Mouse (Mus musculus): ENCODE data around the gene Kif27. TPM values are rescaled to one million over a fixed set of nuclear protein-coding genes. Genes with fewer than 3 reads are reported as not detected.
"Not testable (repeated sequence)": the region's sequence is repeated elsewhere in the genome, so short reads cannot be mapped to it uniquely, and the experiment has no call there.

The Kif27 gene
- total RNA-seq (2015) (0.20 TPM in 1 of 2 replicates, not detected in the other), total RNA-seq (2017) (not detected in 2 replicates)

GRCm38 (mm10) chr13:58358629-58359303 lies at the start of gene Kif27:
TSS of gene Kif27 (minus strand) at chr13:58359122.
- peak; percentile 99 for ATAC-seq (replicated peaks; ENCODE audit: poor library complexity)

- not testable (repeated sequence) for ATAC-seq (replicated peaks; ENCODE audit: poor library complexity)
Observed at GRCm38 (mm10) chr13:58403243-58403642, 44.3 kb upstream of the Kif27 start, which contains the start of gene Hnrnpk. TSS of gene Hnrnpk (minus strand) at chr13:58403343.

GRCm38 (mm10) chr13:58402744-58403110 lies 43.8 kb upstream of the Kif27 start:
- ATAC-seq (replicated peaks; ENCODE audit: poor library complexity): no peak

- peak; percentile 82 for ATAC-seq (replicated peaks; ENCODE audit: poor library complexity)
Observed at GRCm38 (mm10) chr13:58402003-58402743, 43.3 kb upstream of the Kif27 start, which contains the start of gene Rmi1. TSS of gene Rmi1 (plus strand) at chr13:58402248.

- peak; percentile 33 for ATAC-seq (replicated peaks; ENCODE audit: poor library complexity)
Observed at GRCm38 (mm10) chr13:58401135-58402002, 42.4 kb upstream of the Kif27 start.

- ATAC-seq (replicated peaks; ENCODE audit: poor library complexity): no peak
Observed at GRCm38 (mm10) chr13:58400576-58400975, 41.7 kb upstream of the Kif27 start.

GRCm38 (mm10) chr13:58397651-58398050 lies 38.7 kb upstream of the Kif27 start:
- no peak for ATAC-seq (replicated peaks; ENCODE audit: poor library complexity)

- ATAC-seq (replicated peaks; ENCODE audit: poor library complexity): not testable (repeated sequence)
Observed at GRCm38 (mm10) chr13:58394392-58394791, 35.5 kb upstream of the Kif27 start.

GRCm38 (mm10) chr13:58389324-58389951 lies 30.5 kb upstream of the Kif27 start:
- no peak; the same call in 1 of the 2 replicates for ATAC-seq (replicated peaks; ENCODE audit: poor library complexity)

GRCm38 (mm10) chr13:58388379-58388778 lies 29.5 kb upstream of the Kif27 start:
- no peak for ATAC-seq (replicated peaks; ENCODE audit: poor library complexity)

- ATAC-seq (replicated peaks; ENCODE audit: poor library complexity): peak; percentile 78
Observed at GRCm38 (mm10) chr13:58387948-58388347, 29.0 kb upstream of the Kif27 start.

- no peak for ATAC-seq (replicated peaks; ENCODE audit: poor library complexity)
Observed at GRCm38 (mm10) chr13:58385547-58385920, 26.6 kb upstream of the Kif27 start.

- peak; percentile 60 for ATAC-seq (replicated peaks; ENCODE audit: poor library complexity)
Observed at GRCm38 (mm10) chr13:58384779-58385546, 26.0 kb upstream of the Kif27 start, which contains the start of gene 2210016F16Rik. TSS of gene 2210016F16Rik (minus strand) at chr13:58385225.

GRCm38 (mm10) chr13:58384371-58384770 lies 25.4 kb upstream of the Kif27 start:
- no peak for ATAC-seq (replicated peaks; ENCODE audit: poor library complexity)

- ATAC-seq (replicated peaks; ENCODE audit: poor library complexity): no peak
Observed at GRCm38 (mm10) chr13:58373153-58373470, 14.2 kb upstream of the Kif27 start.

GRCm38 (mm10) chr13:58372278-58373152 lies 13.6 kb upstream of the Kif27 start:
- no peak for ATAC-seq (replicated peaks; ENCODE audit: poor library complexity)

- no peak for ATAC-seq (replicated peaks; ENCODE audit: poor library complexity)
Observed at GRCm38 (mm10) chr13:58368835-58369234, 9.9 kb upstream of the Kif27 start.

GRCm38 (mm10) chr13:58367641-58368040 lies 8.7 kb upstream of the Kif27 start:
- no peak for ATAC-seq (replicated peaks; ENCODE audit: poor library complexity)

GRCm38 (mm10) chr13:58366373-58366772 lies 7.5 kb upstream of the Kif27 start:
- 0 out of 2 replicates have a peak, but pooled peaks have one; percentile 42 for ATAC-seq (replicated peaks; ENCODE audit: poor library complexity)

Measured in megakaryocyte progenitor cell, adult 5-6 weeks (primary cell).